Mouse (Mus musculus) stomach, postnatal 0 days (tissue): ENCODE results near the gene Gpr55. TPM values are rescaled to one million over a fixed set of nuclear protein-coding genes. Genes with fewer than 3 reads are reported as not detected.

Source experiments
- ATAC-seq: fragments of 200-750 bp; cut with Nextera tagmentation; 2 replicates; pipeline ENCODE4 v1.8.0; 2017; ENCODE audit not compliant: low FRiP score, low TSS enrichment
- DNase-seq: peaks from one replicate; pipeline ENCODE4 v3.0.0-alpha.2; 2016; ENCODE audit warnings: low spot score
- H3K27ac ChIP-seq: fragments of 300-500 bp; sonication (generic); replicated peaks from 2 replicates; pipeline ENCODE4 v1.5.1; 2014; ENCODE audit warnings: mild to moderate bottlenecking, control low read depth
- H3K27me3 ChIP-seq: fragments of 300-500 bp; sonication (generic); 2 replicates; pipeline ENCODE4 v1.6.1; 2014; ENCODE audit warnings: low read length; ENCODE audit not compliant: control insufficient read depth, insufficient read depth
- H3K36me3 ChIP-seq: fragments of 300-500 bp; sonication (generic); 2 replicates; pipeline ENCODE4 v1.6.1; 2014; ENCODE audit warnings: low read length, mixed read lengths; ENCODE audit not compliant: control insufficient read depth, insufficient read depth
- H3K4me1 ChIP-seq: fragments of 300-500 bp; sonication (generic); replicated peaks from 2 replicates; pipeline ENCODE4 v1.6.1; 2014; ENCODE audit warnings: antibody characterized with exemption; ENCODE audit not compliant: control insufficient read depth, insufficient read depth
- H3K4me2 ChIP-seq: fragments of 300-500 bp; sonication (generic); replicated peaks from 2 replicates; pipeline ENCODE4 v1.6.1; 2014; ENCODE audit warnings: low read depth, mild to moderate bottlenecking, control low read depth, moderate library complexity
- H3K4me3 ChIP-seq: fragments of 300-500 bp; sonication (generic); 2 replicates; pipeline ENCODE4 v1.5.1; 2014; ENCODE audit warnings: low read depth, low read length, control low read depth
- H3K9ac ChIP-seq: fragments of 300-500 bp; sonication (generic); 2 replicates; pipeline ENCODE4 v1.6.1; 2014; ENCODE audit warnings: mild to moderate bottlenecking, low read length, control low read depth, mixed read lengths
- H3K9me3 ChIP-seq: fragments of 300-500 bp; sonication (generic); 2 replicates; pipeline ENCODE4 v1.6.1; 2016; ENCODE audit warnings: low read length; ENCODE audit not compliant: control insufficient read depth
- CTCF ChIP-seq: IDR thresholded peaks from 2 replicates; pipeline ENCODE4 v1.5.1; 2016; ENCODE audit warnings: antibody characterized with exemption, low read depth, mild to moderate bottlenecking, moderate library complexity
- EP300 ChIP-seq: optimal IDR thresholded peaks from 2 replicates; pipeline ENCODE3; 2016; ENCODE audit warnings: antibody characterized with exemption
- WGBS: fragments of 180-500 bp; shearing (Covaris S2); extraction: QIAGEN DNeasy Blood & Tissue Kit; methylation state at CpG from one replicate; pipeline ENCODE4 v1.1.7; 2014; 5-methylcytosine and 5-hydroxymethylcytosine counted together
- polyA plus RNA-seq: library from polyadenylated mRNA; unstranded; fragments of >200 nt; fragmentation: Nextera tagmentation; extraction: Ambion mirVana; gene quantifications from 2 replicates; pipeline ENCODE4 v1.2.1, GENCODE M21; 2015

Gene Gpr55
- polyA plus RNA-seq, 1 experiment from 2014 or later, result 0.16 TPM

DNA sequence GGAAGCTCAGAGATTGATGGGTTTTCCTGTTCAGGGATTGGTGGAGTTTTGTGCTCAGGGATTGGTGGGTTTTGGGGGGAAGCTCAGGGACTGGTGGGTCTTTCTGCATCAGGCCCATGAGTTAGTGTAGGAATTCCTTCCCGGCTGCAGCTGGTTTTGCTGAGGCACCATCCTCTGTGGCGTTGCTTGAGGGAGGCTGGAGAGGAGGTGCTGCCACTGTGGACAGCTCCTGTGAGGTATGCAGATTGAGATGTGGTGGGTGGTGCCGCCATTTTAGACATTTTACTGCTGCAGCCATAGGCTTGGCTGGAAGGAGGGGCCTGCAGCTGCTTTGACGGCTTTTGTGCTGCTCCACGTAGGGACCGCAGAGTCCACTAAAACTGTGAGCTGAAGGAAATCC lies 31.4 kb downstream of the Gpr55 start:
- Histone ChIP-seq H3K4me2 (no peak overlapping the region), H3K9me3 (no peaks in the 10 kb centered on the region), H3K9ac (no peak overlapping the region), H3K27me3 (no peaks in the 10 kb centered on the region), H3K4me1 (peaks cover 5% of the 10 kb centered on the region; the same call in 1 of the 2 replicates), H3K36me3 (no peaks in the 10 kb centered on the region), H3K27ac (no peak overlapping the region), H3K4me3 (no peak overlapping the region)
- TF ChIP-seq CTCF, result no peak
- DNase-seq (no peak), ATAC-seq (no peak)
- WGBS, result 80% methylated on average over 6 of the region's 6 CpGs

DNA sequence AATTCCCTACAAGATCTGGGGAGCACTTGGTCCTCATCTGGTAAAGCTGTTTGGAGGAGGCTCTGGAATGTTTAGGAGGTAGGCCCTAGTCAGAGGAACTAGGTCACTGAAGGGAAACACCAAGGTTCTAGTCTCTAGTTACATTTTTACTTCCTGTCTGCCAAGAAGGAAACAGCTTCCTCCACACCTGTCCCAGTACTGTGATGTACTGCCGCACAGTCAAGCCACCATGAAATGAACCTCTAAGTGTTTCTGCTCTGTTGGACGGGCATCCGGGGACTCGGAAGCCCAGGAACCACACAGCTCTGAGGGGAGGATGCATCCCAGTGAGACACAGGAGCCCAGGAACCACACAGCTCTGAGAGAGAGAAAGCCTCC lies 32.1 kb downstream of the Gpr55 start:
- no peak overlapping the region for H3K4me3 ChIP-seq
- H3K9ac ChIP-seq, result no peak overlapping the region
- ATAC-seq, result no peak
- H3K36me3 ChIP-seq, result no peaks in the 10 kb centered on the region
- H3K4me2 ChIP-seq, result no peak overlapping the region
- no peaks in the 10 kb centered on the region for H3K27me3 ChIP-seq
- H3K4me1 ChIP-seq, result peaks cover 5% of the 10 kb centered on the region; the same call in 1 of the 2 replicates
- 0 out of 2 replicates have a peak overlapping the region, but pooled peaks have one; percentile 13 for H3K27ac ChIP-seq
- 68% methylated on average over 4 of the region's 4 CpGs for WGBS
- TF ChIP-seq CTCF, result no peak
- H3K9me3 ChIP-seq, result no peaks in the 10 kb centered on the region
- no peak for DNase-seq

DNA sequence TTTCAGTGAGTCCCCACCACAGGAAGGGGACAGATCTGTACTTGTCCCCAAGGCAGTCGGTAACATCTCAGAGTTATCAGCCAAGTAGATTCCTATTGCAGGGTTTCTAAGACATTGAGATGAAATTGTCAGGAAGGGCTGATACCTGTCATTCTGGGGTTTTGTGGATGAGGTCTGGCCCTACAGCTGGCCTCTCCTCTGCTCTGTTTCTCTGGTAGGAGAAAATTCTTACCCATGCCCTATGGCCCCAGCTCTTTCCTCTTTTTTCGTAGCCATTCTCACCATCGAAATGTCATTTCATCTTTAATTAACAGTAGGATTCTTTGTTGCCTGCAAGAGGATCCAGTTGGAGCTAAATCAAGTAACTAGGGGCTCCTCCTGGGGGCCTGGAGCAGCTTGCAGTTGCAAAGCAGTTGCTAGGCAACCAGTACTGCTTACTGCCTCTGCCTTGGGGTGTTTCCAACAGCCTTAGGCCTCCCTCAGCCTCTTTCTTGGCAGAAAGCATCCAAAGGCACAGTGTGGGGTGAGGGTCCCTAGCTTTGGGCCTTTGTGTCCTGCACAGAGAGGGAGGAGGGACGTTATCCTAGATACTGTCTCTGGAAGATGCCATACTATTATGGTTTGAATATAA lies 32.6 kb downstream of the Gpr55 start, which contains the start of gene 4933407L21Rik:
Gene 4933407L21Rik, plus strand, starts transcription at position 427 of the 631 bp plus-strand sequence.
- no peak within 1 kb of the TSS for H3K9ac ChIP-seq
- H3K4me2 ChIP-seq, result no peak within 1 kb of the TSS
- no peak for ATAC-seq
- H3K4me3 ChIP-seq, result no peak within 1 kb of the TSS
- H3K27ac ChIP-seq, result 0 out of 2 replicates have a peak within 1 kb of the TSS, but pooled peaks have one; percentile 13
- no peaks in the 10 kb centered on the region for H3K9me3 ChIP-seq
- WGBS, result 46% methylated on average over 4 of the region's 4 CpGs
- H3K27me3 ChIP-seq, result no peaks in the 10 kb centered on the region
- DNase-seq, result no peak
- H3K4me1 ChIP-seq, result 0 out of 2 replicates have a peak, but pooled peaks cover under 1% of the 10 kb centered on the region
- no peaks in the 10 kb centered on the region for H3K36me3 ChIP-seq
- no peak for TF ChIP-seq EP300
- 0 out of 2 replicates have a peak, but pooled peaks have one; percentile 16 for TF ChIP-seq CTCF

DNA sequence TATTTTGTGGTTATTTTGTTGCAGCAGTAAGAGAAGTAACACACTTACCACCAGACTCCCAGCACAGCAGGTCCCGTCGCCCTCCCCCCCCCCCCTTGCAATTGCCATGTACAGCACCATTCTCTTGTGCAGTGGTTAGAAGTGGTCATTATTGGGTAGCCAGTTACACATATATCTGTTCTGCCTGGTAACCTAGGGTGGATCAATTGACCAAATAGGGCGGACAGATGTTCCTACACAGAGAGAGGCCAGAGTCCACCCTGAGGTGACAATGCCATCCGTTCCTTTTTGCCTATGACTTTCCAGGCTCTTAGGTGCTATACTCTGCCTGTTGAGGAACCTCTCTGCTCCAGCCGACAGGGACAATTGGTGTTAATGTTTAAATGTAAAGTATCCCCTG lies 35.6 kb downstream of the Gpr55 start:
- Histone ChIP-seq H3K27me3 (no peaks in the 10 kb centered on the region), H3K27ac (no peak overlapping the region), H3K4me2 (no peak overlapping the region), H3K9ac (no peak overlapping the region), H3K9me3 (peaks cover under 1% of the 10 kb centered on the region; the same call in 1 of the 2 replicates), H3K4me1 (no peaks in the 10 kb centered on the region), H3K36me3 (no peaks in the 10 kb centered on the region), H3K4me3 (no peak overlapping the region)
- TF ChIP-seq EP300, result no peak
- TF ChIP-seq CTCF, result no peak
- DNase-seq (no peak), ATAC-seq (no peak)
- WGBS, result 82% methylated on average over 5 of the region's 5 CpGs

DNA sequence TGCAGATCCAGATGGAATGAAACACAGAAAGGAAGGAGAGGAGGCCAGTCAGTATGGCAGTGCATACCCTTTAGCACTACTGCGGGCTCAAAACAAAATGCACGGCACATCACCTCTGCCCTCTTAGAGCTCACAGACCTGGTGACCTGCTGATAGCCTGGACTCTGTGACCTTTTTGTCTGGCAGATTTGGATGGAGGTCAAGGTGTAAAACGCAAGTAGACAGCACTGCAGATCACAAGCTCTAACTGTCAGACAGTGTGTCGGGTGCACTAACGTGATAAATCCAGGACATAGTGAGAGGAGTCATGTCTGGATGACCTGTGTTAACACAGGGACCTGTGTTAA lies 38.0 kb downstream of the Gpr55 start:
- Histone ChIP-seq H3K4me2 (no peak overlapping the region), H3K27ac (no peak overlapping the region), H3K36me3 (no peaks in the 10 kb centered on the region), H3K27me3 (no peaks in the 10 kb centered on the region), H3K4me3 (no peak overlapping the region), H3K4me1 (no peaks in the 10 kb centered on the region), H3K9me3 (peaks cover 3% of the 10 kb centered on the region; the same call in 1 of the 2 replicates), H3K9ac (no peak overlapping the region)
- no peak for ATAC-seq
- no peak for DNase-seq
- no peak for TF ChIP-seq EP300
- WGBS, result 66% methylated on average over 5 of the region's 5 CpGs

DNA sequence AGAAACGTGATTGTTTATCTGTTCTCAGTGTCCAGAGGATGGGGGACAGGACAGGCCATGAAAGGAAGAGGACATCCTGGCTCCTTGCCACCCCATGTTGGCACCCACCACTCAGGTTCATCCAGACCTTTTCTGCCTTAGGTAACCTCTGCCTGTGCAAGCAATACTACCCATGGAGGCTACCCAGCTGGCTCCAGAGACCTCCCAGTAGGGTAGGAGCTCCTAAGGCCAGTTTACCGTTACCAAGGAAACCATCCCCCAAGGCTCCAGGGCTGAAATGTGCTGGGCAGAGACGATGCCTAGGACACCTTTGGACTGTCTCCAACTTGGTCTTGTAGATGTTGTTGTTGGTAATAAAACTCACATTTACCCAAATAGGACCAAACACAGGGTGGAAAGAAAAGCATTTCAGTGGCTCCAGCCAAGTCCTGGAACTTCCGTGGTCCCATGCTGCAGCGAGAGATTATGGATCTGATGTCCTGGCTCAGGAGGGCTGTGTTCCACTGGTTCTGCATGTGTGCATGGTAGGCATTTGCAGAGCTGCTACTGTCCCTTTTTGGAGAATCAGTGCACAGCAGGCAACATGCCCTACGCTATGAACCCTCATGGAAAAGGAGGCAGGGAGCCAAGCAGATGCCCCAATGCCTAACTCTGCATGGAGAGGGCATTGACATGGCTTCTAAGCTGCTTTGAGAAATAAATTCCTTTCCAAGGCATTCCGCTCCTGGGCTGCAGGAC lies 38.5 kb downstream of the Gpr55 start:
- H3K4me3 ChIP-seq, result no peak overlapping the region
- no peaks in the 10 kb centered on the region for H3K36me3 ChIP-seq
- no peak overlapping the region for H3K27ac ChIP-seq
- peaks cover 3% of the 10 kb centered on the region; the same call in 1 of the 2 replicates for H3K9me3 ChIP-seq
- no peaks in the 10 kb centered on the region for H3K4me1 ChIP-seq
- DNase-seq (no peak), ATAC-seq (no peak)
- H3K9ac ChIP-seq, result no peak overlapping the region
- WGBS, result 59% methylated on average over 7 of the region's 7 CpGs
- no peaks in the 10 kb centered on the region for H3K27me3 ChIP-seq
- no peak overlapping the region for H3K4me2 ChIP-seq
- TF ChIP-seq EP300, result no peak
- no peak for TF ChIP-seq CTCF
